Mouse (Mus musculus) erythroid progenitor cell, adult 5-6 weeks (primary cell): ENCODE measurements around the gene Gm14190. TPM values are rescaled to one million over a fixed set of nuclear protein-coding genes. Genes with fewer than 3 reads are reported as not detected.
"Not testable (repeated sequence)": the region's sequence is repeated elsewhere in the genome, so short reads cannot be mapped to it uniquely, and the experiment has no call there.

ENCODE experiments used
- ATAC-seq: replicated peaks from 2 replicates; pipeline ENCODE4 v1.8.0; 2016; ENCODE audit warnings: moderate number of reproducible peaks, mild to moderate bottlenecking, moderate TSS enrichment, inconsistent platforms; ENCODE audit not compliant: poor library complexity, low FRiP score, severe bottlenecking
- total RNA-seq, 2 experiments: library from RNA; stranded (forward) in 1 of 2; stranded (reverse) in 1 of 2; fragments of 150-400 nt in 1 of 2; fragments of 186-747, 209-891 nt in 1 of 2; gene quantifications; 2 replicates each; pipeline versions ENCODE4 v1.2.3 to v1.2.4; 2015 to 2017; ENCODE audit warnings: low replicate concordance in 2 of 2

Gm14190 gene
- total RNA-seq (2015; ENCODE audit: low replicate concordance), result not detected in 2 replicates
- not detected in 2 replicates for total RNA-seq (2017; ENCODE audit: low replicate concordance)

- no peak for ATAC-seq
Observed at GRCm38 (mm10) chr11:99690463-99690862, at the start of gene Gm14190. Gm14190 (minus strand) TSS chr11:99690740.

- ATAC-seq, result no peak
Observed at GRCm38 (mm10) chr11:99734190-99734589, 43.6 kb upstream of the Gm14190 start, which contains the start of gene Gm14180. Gm14180 (minus strand) TSS chr11:99734290.

- ATAC-seq, result no peak
Observed at GRCm38 (mm10) chr11:99724061-99724460, 33.5 kb upstream of the Gm14190 start.

- no peak for ATAC-seq
Observed at GRCm38 (mm10) chr11:99718759-99719158, 28.2 kb upstream of the Gm14190 start.

- ATAC-seq, result not testable (repeated sequence)
Observed at GRCm38 (mm10) chr11:99685235-99685634, 5.3 kb downstream of the Gm14190 start.

- ATAC-seq, result no peak
Observed at GRCm38 (mm10) chr11:99683481-99683880, 7.1 kb downstream of the Gm14190 start.

GRCm38 (mm10) chr11:99665860-99666259, 24.7 kb downstream of the Gm14190 start, which contains the start of gene Krtap4-6:
Krtap4-6 (minus strand) TSS chr11:99665960.
- no peak for ATAC-seq

- ATAC-seq, result no peak
Observed at GRCm38 (mm10) chr11:99662802-99663201, 27.7 kb downstream of the Gm14190 start.

GRCm38 (mm10) chr11:99659256-99659655, 31.3 kb downstream of the Gm14190 start:
- no peak for ATAC-seq

- not testable (repeated sequence) for ATAC-seq
Observed at GRCm38 (mm10) chr11:99658467-99659010, 32.0 kb downstream of the Gm14190 start, which contains the start of gene Gm11563. Gm11563 (minus strand) TSS chr11:99658960.

GRCm38 (mm10) chr11:99657051-99657450, 33.5 kb downstream of the Gm14190 start:
- no peak for ATAC-seq

GRCm38 (mm10) chr11:99650136-99650535, 40.4 kb downstream of the Gm14190 start, which contains the start of gene Gm11555:
Gm11555 (minus strand) TSS chr11:99650236.
- ATAC-seq, result no peak

- no peak for ATAC-seq
Observed at GRCm38 (mm10) chr11:99646444-99646843, 44.1 kb downstream of the Gm14190 start.

- ATAC-seq, result no peak
Observed at GRCm38 (mm10) chr11:99644351-99644750, 46.2 kb downstream of the Gm14190 start.

GRCm38 (mm10) chr11:99643635-99644139, 46.9 kb downstream of the Gm14190 start, which contains the start of gene Krtap4-7:
Krtap4-7 (minus strand) TSS chr11:99644089.
- ATAC-seq, result not testable (repeated sequence)

GRCm38 (mm10) chr11:99640926-99641325, 49.6 kb downstream of the Gm14190 start:
- ATAC-seq, result no peak

Other genes with a start within 250 kb of the Gm14190 start
Only the 30 nearest of the 39 such genes appear.
- gene Krt40, start 147.6 kb downstream of the Gm14190 start, total RNA-seq (2015; ENCODE audit: low replicate concordance), result not detected in 2 replicates
- gene Krt40, start 147.6 kb downstream of the Gm14190 start, total RNA-seq (2017; ENCODE audit: low replicate concordance), result not detected in 2 replicates
- gene Krtap3-3, start 139.9 kb downstream of the Gm14190 start, total RNA-seq (2015; ENCODE audit: low replicate concordance), result not detected in 2 replicates
- gene Krtap3-3, start 139.9 kb downstream of the Gm14190 start, total RNA-seq (2017; ENCODE audit: low replicate concordance), result not detected in 2 replicates
- gene Krtap3-2, start 133.9 kb downstream of the Gm14190 start, total RNA-seq (2015; ENCODE audit: low replicate concordance), result not detected in 2 replicates
- gene Krtap3-2, start 133.9 kb downstream of the Gm14190 start, total RNA-seq (2017; ENCODE audit: low replicate concordance), result not detected in 2 replicates
- not detected in 2 replicates for gene Gm11939, start 131.3 kb downstream of the Gm14190 start, total RNA-seq (2015; ENCODE audit: low replicate concordance)
- not detected in 2 replicates for gene Gm11939, start 131.3 kb downstream of the Gm14190 start, total RNA-seq (2017; ENCODE audit: low replicate concordance)
- gene Krtap3-1, start 124.1 kb downstream of the Gm14190 start, total RNA-seq (2015; ENCODE audit: low replicate concordance), result not detected in 2 replicates
- gene Krtap3-1, start 124.1 kb downstream of the Gm14190 start, total RNA-seq (2017; ENCODE audit: low replicate concordance), result not detected in 2 replicates
- not detected in 2 replicates for gene Krtap1-5, start 109.7 kb downstream of the Gm14190 start, total RNA-seq (2015; ENCODE audit: low replicate concordance)
- gene Krtap1-5, start 109.7 kb downstream of the Gm14190 start, total RNA-seq (2017; ENCODE audit: low replicate concordance), result not detected in 2 replicates
- not detected in 2 replicates for gene Krtap1-4, start 107.1 kb downstream of the Gm14190 start, total RNA-seq (2015; ENCODE audit: low replicate concordance)
- gene Krtap1-4, start 107.1 kb downstream of the Gm14190 start, total RNA-seq (2017; ENCODE audit: low replicate concordance), result not detected in 2 replicates
- not detected in 2 replicates for gene Krtap1-3, start 99.4 kb downstream of the Gm14190 start, total RNA-seq (2015; ENCODE audit: low replicate concordance)
- not detected in 2 replicates for gene Krtap1-3, start 99.4 kb downstream of the Gm14190 start, total RNA-seq (2017; ENCODE audit: low replicate concordance)
- not detected in 2 replicates for gene Krtap9-3, start 92.6 kb downstream of the Gm14190 start, total RNA-seq (2015; ENCODE audit: low replicate concordance)
- not detected in 2 replicates for gene Krtap9-3, start 92.6 kb downstream of the Gm14190 start, total RNA-seq (2017; ENCODE audit: low replicate concordance)
- gene Gm11938, start 87.4 kb downstream of the Gm14190 start, total RNA-seq (2015; ENCODE audit: low replicate concordance), result not detected in 2 replicates
- gene Gm11938, start 87.4 kb downstream of the Gm14190 start, total RNA-seq (2017; ENCODE audit: low replicate concordance), result not detected in 2 replicates
- gene Gm11937, start 80.6 kb downstream of the Gm14190 start, total RNA-seq (2015; ENCODE audit: low replicate concordance), result not detected in 2 replicates
- gene Gm11937, start 80.6 kb downstream of the Gm14190 start, total RNA-seq (2017; ENCODE audit: low replicate concordance), result not detected in 2 replicates
- not detected in 2 replicates for gene Krtap2-4, start 75.9 kb downstream of the Gm14190 start, total RNA-seq (2015; ENCODE audit: low replicate concordance)
- gene Krtap2-4, start 75.9 kb downstream of the Gm14190 start, total RNA-seq (2017; ENCODE audit: low replicate concordance), result not detected in 2 replicates
- gene Gm11562, start 70.3 kb downstream of the Gm14190 start, total RNA-seq (2015; ENCODE audit: low replicate concordance), result not detected in 2 replicates
- gene Gm11562, start 70.3 kb downstream of the Gm14190 start, total RNA-seq (2017; ENCODE audit: low replicate concordance), result not detected in 2 replicates
- gene Krtap4-1, start 62.5 kb downstream of the Gm14190 start, total RNA-seq (2015; ENCODE audit: low replicate concordance), result not detected in 2 replicates
- gene Krtap4-1, start 62.5 kb downstream of the Gm14190 start, total RNA-seq (2017; ENCODE audit: low replicate concordance), result not detected in 2 replicates
- gene Krtap4-2, start 55.7 kb downstream of the Gm14190 start, total RNA-seq (2015; ENCODE audit: low replicate concordance), result not detected in 2 replicates
- gene Krtap4-2, start 55.7 kb downstream of the Gm14190 start, total RNA-seq (2017; ENCODE audit: low replicate concordance), result not detected in 2 replicates
- not detected in 2 replicates for gene Krtap4-7, start 46.7 kb downstream of the Gm14190 start, total RNA-seq (2015; ENCODE audit: low replicate concordance)
- not detected in 2 replicates for gene Krtap4-7, start 46.7 kb downstream of the Gm14190 start, total RNA-seq (2017; ENCODE audit: low replicate concordance)
- not detected in 2 replicates for gene Gm11555, start 40.5 kb downstream of the Gm14190 start, total RNA-seq (2015; ENCODE audit: low replicate concordance)
- gene Gm11555, start 40.5 kb downstream of the Gm14190 start, total RNA-seq (2017; ENCODE audit: low replicate concordance), result not detected in 2 replicates
- not detected in 2 replicates for gene Gm11563, start 31.8 kb downstream of the Gm14190 start, total RNA-seq (2015; ENCODE audit: low replicate concordance)
- not detected in 2 replicates for gene Gm11563, start 31.8 kb downstream of the Gm14190 start, total RNA-seq (2017; ENCODE audit: low replicate concordance)
- not detected in 2 replicates for gene Krtap4-6, start 24.8 kb downstream of the Gm14190 start, total RNA-seq (2015; ENCODE audit: low replicate concordance)
- not detected in 2 replicates for gene Krtap4-6, start 24.8 kb downstream of the Gm14190 start, total RNA-seq (2017; ENCODE audit: low replicate concordance)
- not detected in 2 replicates for gene Gm14180, start 43.5 kb upstream of the Gm14190 start, total RNA-seq (2015; ENCODE audit: low replicate concordance)
- gene Gm14180, start 43.5 kb upstream of the Gm14190 start, total RNA-seq (2017; ENCODE audit: low replicate concordance), result not detected in 2 replicates
- gene Gm11595, start 82.2 kb upstream of the Gm14190 start, total RNA-seq (2015; ENCODE audit: low replicate concordance), result not detected in 2 replicates
- gene Gm11595, start 82.2 kb upstream of the Gm14190 start, total RNA-seq (2017; ENCODE audit: low replicate concordance), result not detected in 2 replicates
- not detected in 2 replicates for gene Krtap4-8, start 90.0 kb upstream of the Gm14190 start, total RNA-seq (2015; ENCODE audit: low replicate concordance)
- gene Krtap4-8, start 90.0 kb upstream of the Gm14190 start, total RNA-seq (2017; ENCODE audit: low replicate concordance), result not detected in 2 replicates
- gene Krtap4-9, start 94.5 kb upstream of the Gm14190 start, total RNA-seq (2015; ENCODE audit: low replicate concordance), result not detected in 2 replicates
- not detected in 2 replicates for gene Krtap4-9, start 94.5 kb upstream of the Gm14190 start, total RNA-seq (2017; ENCODE audit: low replicate concordance)
- gene Gm11596, start 102.7 kb upstream of the Gm14190 start, total RNA-seq (2015; ENCODE audit: low replicate concordance), result not detected in 2 replicates
- not detected in 2 replicates for gene Gm11596, start 102.7 kb upstream of the Gm14190 start, total RNA-seq (2017; ENCODE audit: low replicate concordance)
- not detected in 2 replicates for gene Gm11569, start 108.2 kb upstream of the Gm14190 start, total RNA-seq (2015; ENCODE audit: low replicate concordance)
- gene Gm11569, start 108.2 kb upstream of the Gm14190 start, total RNA-seq (2017; ENCODE audit: low replicate concordance), result not detected in 2 replicates
- not detected in 2 replicates for gene Gm11554, start 113.7 kb upstream of the Gm14190 start, total RNA-seq (2015; ENCODE audit: low replicate concordance)
- not detected in 2 replicates for gene Gm11554, start 113.7 kb upstream of the Gm14190 start, total RNA-seq (2017; ENCODE audit: low replicate concordance)
- gene Krtap4-13, start 119.2 kb upstream of the Gm14190 start, total RNA-seq (2015; ENCODE audit: low replicate concordance), result not detected in 2 replicates
- not detected in 2 replicates for gene Krtap4-13, start 119.2 kb upstream of the Gm14190 start, total RNA-seq (2017; ENCODE audit: low replicate concordance)
- not detected in 2 replicates for gene Gm11564, start 124.9 kb upstream of the Gm14190 start, total RNA-seq (2015; ENCODE audit: low replicate concordance)
- gene Gm11564, start 124.9 kb upstream of the Gm14190 start, total RNA-seq (2017; ENCODE audit: low replicate concordance), result not detected in 2 replicates
- gene 2300003K06Rik, start 147.3 kb upstream of the Gm14190 start, total RNA-seq (2015; ENCODE audit: low replicate concordance), result not detected in 2 replicates
- not detected in 2 replicates for gene 2300003K06Rik, start 147.3 kb upstream of the Gm14190 start, total RNA-seq (2017; ENCODE audit: low replicate concordance)
- gene Krtap4-16, start 160.9 kb upstream of the Gm14190 start, total RNA-seq (2015; ENCODE audit: low replicate concordance), result not detected in 2 replicates
- gene Krtap4-16, start 160.9 kb upstream of the Gm14190 start, total RNA-seq (2017; ENCODE audit: low replicate concordance), result not detected in 2 replicates